Mouse (Mus musculus): ENCODE results near the gene Adamts2. TPM values are rescaled to one million over a fixed set of nuclear protein-coding genes. Genes with fewer than 3 reads are reported as not detected.

Gene Adamts2
- total RNA-seq, 2 experiments from 2014 or later = 28.5 to 32.0 TPM

DNA sequence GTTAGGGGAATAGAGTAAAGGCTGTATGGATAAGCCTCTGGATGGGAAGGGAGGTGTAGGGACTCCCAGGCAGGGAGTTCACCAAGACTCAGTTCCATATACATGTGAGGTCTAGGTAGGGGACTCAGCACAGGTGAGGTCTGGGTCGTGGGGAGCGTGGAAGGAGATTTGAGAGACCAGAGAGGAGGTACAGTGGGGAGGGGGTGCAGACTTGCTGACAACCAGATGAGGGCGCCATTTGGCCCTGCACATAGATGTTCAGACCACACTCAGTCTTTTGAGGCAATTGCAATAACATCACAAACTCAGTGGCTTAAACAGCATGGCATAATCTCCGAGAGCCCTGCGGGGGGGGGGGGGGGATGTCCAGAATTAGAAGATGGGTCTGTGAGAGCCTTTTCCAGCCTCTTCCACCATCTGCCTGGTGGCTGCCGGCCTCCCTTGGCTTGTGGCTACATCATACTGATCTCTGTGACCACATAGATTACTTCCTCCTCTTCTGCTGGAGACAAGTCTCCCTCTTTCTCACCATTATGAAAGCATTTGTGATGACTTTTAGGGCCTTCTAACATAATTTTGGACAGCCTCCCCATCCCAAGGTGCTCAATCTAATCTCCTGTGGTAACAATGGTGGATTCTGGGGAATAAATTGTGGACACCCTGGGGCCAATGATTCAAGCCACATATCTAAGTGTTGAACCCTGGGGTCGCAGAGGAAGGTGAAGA is 71.8 kb downstream of the Adamts2 start:
- DNase-seq = no peak

DNA sequence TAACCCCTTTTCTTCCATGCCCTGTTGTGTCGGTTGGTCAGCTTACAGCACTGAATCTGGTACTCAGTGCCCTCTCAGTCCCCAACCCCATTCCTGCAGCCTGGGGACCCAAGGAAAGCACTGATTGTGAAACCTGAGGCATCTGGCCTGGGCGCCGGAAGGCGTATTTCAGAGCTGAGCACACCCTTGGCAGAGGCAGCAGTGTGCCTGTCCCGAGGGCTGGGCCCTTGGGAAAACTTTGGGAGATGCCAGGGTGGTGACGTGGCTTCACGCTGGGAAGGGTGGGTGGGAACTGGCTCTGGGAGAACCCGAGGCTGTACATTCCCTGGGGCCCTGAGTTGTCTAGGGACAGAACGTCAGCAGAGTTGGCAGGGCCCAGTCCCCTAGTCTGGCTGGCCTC is 72.5 kb downstream of the Adamts2 start:
- DNase-seq = peak; percentile 70

GRCm38 (mm10) chr11:50678650-50679049 is 76.8 kb downstream of the Adamts2 start:
- DNase-seq = no peak

- DNase-seq = peak; percentile 31
These were observed 80.1 kb downstream of the Adamts2 start for GRCm38 (mm10) chr11:50681940-50682339.

DNA sequence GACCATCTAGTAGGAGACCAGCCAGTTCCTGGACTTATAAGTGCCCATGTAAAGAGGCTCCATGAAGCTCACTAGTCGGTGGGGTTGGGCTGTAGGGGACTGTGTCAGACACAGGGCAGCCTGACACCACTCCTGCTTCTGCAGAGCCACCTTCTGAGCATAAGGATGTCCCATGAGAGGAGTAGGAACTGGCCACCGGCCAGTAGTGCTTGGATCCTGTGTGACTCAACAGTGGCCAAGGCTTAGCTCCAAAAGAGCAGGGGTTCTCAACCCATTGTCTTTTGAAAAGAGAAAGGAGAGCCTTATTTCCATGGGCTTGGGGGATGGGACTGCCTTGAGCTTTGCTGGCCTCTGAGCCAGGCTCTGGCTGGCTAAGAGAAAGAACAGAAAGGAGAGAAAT is 81.9 kb downstream of the Adamts2 start:
- DNase-seq = peak; percentile 35

DNA sequence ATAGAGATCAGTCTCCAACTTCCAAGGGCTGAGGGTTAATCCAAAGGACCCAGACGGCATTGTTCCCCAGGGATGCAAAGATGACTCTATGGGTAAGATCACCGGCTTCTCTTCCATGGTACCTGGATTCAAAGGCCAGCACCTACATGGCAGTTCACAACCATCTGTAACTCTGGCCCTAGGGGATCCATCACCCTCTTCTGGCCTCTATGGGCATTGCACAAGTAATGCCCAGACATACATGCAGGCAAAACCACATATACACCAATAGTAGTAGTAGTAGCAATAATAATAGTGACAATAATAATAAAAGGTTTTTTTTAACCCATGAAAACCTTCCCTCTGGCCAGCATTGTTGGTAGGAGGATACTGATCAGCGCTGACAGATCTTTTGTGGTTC is 86.7 kb downstream of the Adamts2 start:
- no peak for DNase-seq

GRCm38 (mm10) chr11:50689672-50690071 is 87.8 kb downstream of the Adamts2 start:
- no peak for DNase-seq

DNA sequence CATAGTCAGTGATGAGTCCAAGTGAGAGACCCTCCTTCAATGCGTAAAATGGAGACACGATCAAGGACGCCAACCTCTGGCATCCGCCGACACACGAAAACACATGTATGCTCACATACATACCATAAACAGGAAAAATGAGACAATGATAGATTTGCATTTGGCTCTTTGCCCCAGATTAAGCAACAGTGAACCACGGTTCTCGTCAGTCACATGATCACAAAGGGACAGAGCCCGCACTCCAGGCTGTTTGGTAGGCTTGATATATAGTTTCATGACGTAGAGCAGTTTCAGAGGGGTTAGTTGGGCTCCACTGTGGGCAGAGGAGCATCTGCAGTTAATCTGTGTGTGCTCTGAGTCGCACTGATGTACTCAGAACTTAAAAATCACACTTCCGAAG is 98.1 kb downstream of the Adamts2 start:
- no peak for DNase-seq

DNA sequence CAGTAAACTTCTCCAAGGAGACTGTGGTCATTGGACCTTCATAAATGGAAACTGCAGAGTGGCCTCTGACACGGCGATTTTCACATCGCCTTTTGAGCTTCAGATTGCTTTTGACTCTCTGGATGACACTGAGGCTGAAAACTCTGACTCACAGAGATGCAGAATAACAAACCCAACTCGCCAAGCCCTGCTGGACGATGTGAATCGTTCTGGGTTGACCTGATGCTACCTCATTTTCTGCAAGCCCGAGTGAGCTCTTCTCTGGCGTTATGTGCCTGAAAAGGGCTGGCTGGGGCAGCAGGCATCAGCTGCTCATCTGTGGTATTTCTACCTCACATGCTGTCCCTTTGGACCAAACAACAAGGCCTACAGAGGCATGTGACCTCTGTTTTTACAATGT is 98.6 kb downstream of the Adamts2 start:
- DNase-seq = no peak

DNA sequence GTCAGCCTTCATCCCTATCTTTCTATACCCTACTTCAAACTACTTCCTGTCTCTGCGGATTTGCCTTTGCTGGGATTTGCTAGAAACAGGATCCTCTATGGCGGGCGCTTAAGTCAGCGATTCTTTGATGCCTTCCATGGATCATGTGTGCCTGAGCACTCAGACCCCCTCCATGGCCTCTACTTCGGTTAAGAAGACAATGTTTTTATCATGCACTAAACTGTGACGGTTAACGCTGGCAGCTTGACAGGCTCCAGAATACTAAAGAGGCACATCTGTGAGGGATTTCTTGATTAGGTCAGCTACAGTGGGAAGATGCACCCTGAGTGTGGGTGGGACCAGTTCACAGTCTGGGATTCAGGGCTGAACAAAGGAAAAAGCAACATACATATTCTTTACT is 101.5 kb downstream of the Adamts2 start:
- no peak for DNase-seq

GRCm38 (mm10) chr11:50704511-50704910 is 102.6 kb downstream of the Adamts2 start:
- DNase-seq = no peak

GRCm38 (mm10) chr11:50707259-50707658 is 105.4 kb downstream of the Adamts2 start:
- peak; percentile 26 for DNase-seq

DNA sequence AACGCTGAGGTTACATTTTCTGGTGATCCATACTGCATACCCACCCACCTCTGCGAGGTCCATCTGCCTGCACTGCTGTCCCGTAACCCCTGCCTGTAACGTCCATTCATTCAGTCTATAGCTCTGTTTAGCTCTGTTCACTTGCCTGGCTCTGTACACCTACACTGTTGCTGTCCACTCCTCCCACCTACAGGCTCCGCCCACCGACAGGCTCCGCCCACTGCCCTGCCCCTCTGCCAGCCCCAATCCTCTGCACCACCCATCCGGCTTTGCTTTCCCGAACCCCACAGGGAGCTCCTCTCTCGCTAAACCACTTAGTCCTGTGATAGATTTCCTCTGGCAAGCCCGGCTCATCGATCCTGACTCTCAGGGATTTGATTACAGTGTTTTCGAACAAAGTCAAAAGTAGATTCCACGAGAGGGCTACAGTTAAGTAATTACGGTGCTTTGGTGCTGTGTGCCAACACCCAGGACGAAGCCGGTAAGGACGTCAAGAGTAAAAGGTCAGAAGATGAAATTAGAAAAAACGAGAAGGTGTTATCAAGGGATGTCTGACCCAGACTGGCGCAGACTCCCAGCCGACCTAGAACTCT is 111.8 kb downstream of the Adamts2 start:
- DNase-seq = peak; percentile 39

- no peak for DNase-seq
These were observed 113.2 kb downstream of the Adamts2 start for GRCm38 (mm10) chr11:50715091-50715490.

- DNase-seq = peak; percentile 59
These were observed 115.6 kb downstream of the Adamts2 start for GRCm38 (mm10) chr11:50717381-50717897.

DNA sequence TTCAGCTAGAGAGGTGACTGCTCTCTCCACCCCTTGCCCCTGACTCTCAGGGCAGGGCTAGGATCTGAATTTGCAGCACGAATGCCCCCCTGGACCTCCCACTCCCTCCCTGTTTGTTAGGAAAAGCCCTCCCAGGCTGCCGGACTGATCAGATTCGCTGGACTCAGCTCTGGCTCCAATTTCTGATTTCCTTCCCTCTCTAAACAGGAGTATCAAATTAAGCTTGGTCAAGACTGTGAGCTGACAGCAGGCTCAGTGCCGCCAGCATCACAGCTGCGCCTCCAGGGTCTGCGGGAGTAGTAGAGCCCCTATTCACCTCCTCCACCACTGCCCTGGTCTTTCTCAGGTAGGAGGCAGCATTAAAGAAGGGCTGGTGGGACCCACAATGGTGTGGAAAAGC is 117.0 kb downstream of the Adamts2 start:
- DNase-seq = no peak

DNA sequence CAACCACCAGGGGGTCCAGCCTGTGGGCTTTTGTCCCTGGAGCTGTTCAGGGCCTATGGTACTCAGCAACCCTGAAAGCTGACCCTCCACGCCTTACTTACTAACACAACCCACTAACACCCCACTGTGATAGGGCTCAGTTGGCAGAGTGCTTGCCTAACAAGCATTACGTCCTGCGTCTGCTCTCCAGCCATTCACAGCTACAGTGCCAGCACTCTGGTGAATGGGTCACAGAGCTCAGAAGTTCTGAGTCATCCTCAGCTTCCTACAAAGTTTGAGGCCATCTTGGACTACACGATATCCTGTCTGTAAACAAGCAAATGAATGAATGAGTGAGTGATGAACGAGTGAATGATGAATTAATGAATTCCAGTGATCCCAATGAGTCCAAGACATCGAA is 118.5 kb downstream of the Adamts2 start:
- no peak for DNase-seq

DNA sequence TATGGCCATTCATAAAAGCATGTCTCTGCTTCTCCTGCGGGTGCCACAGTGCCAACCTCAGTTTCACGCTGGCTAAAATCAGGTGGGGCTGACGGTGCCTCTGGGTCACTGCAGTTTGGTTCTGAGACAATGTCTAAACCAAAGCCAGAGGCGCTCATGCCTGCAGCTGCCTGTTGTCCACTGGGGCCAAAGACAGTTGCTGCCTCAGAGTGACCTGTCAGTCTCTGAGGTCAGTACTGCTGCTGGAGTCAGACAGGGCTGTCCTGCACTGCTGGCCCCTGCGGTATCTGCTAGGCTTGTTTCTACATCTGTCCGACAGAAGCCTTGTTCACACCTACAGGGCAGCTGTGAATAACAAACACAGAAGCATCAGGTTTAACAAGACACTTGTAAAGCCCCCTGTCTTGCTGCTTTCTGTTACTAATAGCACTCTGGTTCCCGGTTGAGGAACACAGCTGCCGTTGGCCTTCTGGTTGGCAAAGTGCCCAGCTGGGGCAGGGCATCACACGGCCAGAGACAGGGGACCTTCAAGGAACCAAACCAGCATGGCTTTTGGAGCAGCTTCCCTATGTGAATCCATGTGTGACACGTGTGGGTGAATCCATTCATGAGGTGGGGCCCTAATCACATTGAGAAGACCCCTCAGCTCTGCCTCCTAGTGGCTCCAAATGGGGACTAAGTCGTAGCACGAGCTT is 119.1 kb downstream of the Adamts2 start:
- DNase-seq = peak; percentile 68

GRCm38 (mm10) chr11:50725595-50725994 is 123.7 kb downstream of the Adamts2 start:
- DNase-seq = no peak

GRCm38 (mm10) chr11:50726035-50726434 is 124.2 kb downstream of the Adamts2 start:
- no peak for DNase-seq

DNA sequence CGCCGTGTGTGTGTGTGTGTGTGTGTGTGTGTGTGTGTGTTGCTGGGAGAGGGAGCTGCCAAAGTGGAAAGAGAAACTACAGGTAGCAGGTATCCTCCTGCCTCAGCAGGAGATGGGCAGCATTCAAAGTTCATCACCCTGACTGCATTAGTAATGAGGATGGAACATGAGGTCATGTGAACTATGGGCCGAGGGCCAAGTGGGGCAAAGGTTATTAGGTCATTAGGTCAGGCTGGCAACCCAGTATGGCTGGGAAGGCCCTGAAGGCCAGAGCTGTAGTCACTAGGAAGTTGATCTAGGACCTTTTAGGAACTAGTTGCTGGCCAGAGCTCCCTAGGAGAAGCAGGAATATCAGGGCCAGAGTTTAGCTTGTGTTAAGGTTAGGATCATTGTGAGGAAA is 131.3 kb downstream of the Adamts2 start:
- DNase-seq = peak; percentile 51

GRCm38 (mm10) chr11:50734129-50734528 is 132.2 kb downstream of the Adamts2 start:
- DNase-seq = peak; percentile 17

DNA sequence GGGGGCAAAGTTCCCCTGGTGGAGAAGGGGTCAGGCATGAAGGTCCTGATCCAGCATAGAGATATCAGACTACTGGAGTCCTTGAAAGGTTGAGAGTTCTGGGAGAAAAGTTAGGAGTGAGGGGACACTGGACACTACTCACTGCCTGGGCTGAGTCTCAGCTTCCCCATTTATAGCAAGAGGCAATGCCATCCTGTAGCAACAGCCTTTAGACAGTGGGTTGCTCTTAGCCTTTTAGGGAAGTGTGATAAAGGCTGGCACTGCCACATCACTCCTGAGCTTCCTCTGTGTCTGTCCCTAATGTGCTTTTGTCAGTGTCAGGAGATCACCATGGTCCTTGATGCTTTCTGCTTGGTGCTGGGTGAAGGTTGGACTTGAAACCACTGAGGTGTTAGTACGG is 134.7 kb downstream of the Adamts2 start:
- no peak for DNase-seq

DNA sequence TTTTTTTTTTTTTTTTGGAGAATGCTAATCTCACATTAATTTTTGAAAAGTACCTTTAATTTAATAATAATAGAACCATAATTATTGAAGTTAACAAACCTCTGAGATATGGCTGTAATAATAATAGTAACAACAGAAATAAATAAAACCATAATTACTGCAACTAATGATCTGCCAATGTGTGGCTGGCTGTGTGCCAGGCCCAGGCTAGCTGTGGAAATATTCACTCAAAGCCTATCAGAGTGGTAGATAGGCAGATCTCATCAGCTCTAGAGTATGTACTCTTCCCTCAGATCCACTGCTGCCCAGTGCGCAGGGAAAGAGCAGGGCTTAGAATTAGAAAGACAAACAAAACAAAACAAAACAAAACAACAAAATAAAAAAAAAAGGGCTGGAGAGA is 136.6 kb downstream of the Adamts2 start:
- DNase-seq = no peak

All from heart, postnatal 4 days (tissue).